Mouse (Mus musculus): ENCODE data around the gene Sycp3. TPM values are rescaled to one million over a fixed set of nuclear protein-coding genes. Genes with fewer than 3 reads are reported as not detected.

The Sycp3 gene
- polyA plus RNA-seq (2012), result 0.08 TPM in 1 of 2 replicates, not detected in the other

GRCm38 (mm10) chr10:88459502-88459992 is at the start of gene Sycp3:
Gene Sycp3 (plus strand): TSS chr10:88459569.

GRCm38 (mm10) chr10:88503421-88504314 is 44.3 kb downstream of the Sycp3 start, which contains the start of gene Chpt1:
Gene Chpt1 (minus strand): TSS chr10:88504073.

Other genes starting within 250 kb of the Sycp3 start
- gene Dram1, start 80.5 kb upstream of the Sycp3 start, polyA plus RNA-seq (2012), result 2.1 and 2.6 TPM in 2 replicates
- 5.7 and 6.2 TPM in 2 replicates for gene Gnptab, start 80.4 kb upstream of the Sycp3 start, polyA plus RNA-seq (2012)
- gene Chpt1, start 44.5 kb downstream of the Sycp3 start, polyA plus RNA-seq (2012), result 14.5 and 27.0 TPM in 2 replicates
- 0.07 TPM in 1 of 2 replicates, not detected in the other for gene Mybpc1, start 145.6 kb downstream of the Sycp3 start, polyA plus RNA-seq (2012)
- gene Spic, start 225.4 kb downstream of the Sycp3 start, polyA plus RNA-seq (2012), result 0.13 TPM in 1 of 2 replicates, not detected in the other

Data from megakaryocyte-erythroid progenitor cell, adult 5 weeks (primary cell).